Mouse (Mus musculus) splenic B cell, adult 2 months (primary cell): Measurements from ENCODE around the gene Npy4r.

Source experiments
- DNase-seq: peaks from one replicate; pipeline ENCODE4 v3.0.0-alpha.2; 2011; ENCODE audit warnings: low read depth, low spot score
- H3K27me3 ChIP-seq: 2 replicates; pipeline ENCODE4 v1.6.1; 2012; ENCODE audit warnings: mild to moderate bottlenecking, low read length, moderate library complexity, mixed read lengths; ENCODE audit not compliant: control insufficient read depth, poor library complexity, insufficient read depth, severe bottlenecking
- H3K36me3 ChIP-seq: 2 replicates; pipeline ENCODE4 v1.6.1; 2012; ENCODE audit warnings: mild to moderate bottlenecking, low read length, moderate library complexity, mixed read lengths; ENCODE audit not compliant: control insufficient read depth, poor library complexity, insufficient read depth, severe bottlenecking

Npy4r gene

GRCm38 (mm10) chr14:34152342-34152741 is at the start of gene Npy4r:
Gene Npy4r (minus strand): TSS chr14:34152489.
- no peaks in the 10 kb centered on the region for H3K36me3 ChIP-seq
- no peak for DNase-seq
- no peaks in the 10 kb centered on the region for H3K27me3 ChIP-seq

- no peaks in the 10 kb centered on the region for H3K27me3 ChIP-seq
- no peaks in the 10 kb centered on the region for H3K36me3 ChIP-seq
- peak; percentile 5 for DNase-seq
Measured at GRCm38 (mm10) chr14:34201231-34202035, 49.1 kb upstream of the Npy4r start, which contains the start of gene Gprin2. Gene Gprin2 (minus strand): TSS chr14:34201653.

- no peaks in the 10 kb centered on the region for H3K27me3 ChIP-seq
- no peak for DNase-seq
- H3K36me3 ChIP-seq: no peaks in the 10 kb centered on the region
Measured at GRCm38 (mm10) chr14:34200738-34201230, 48.5 kb upstream of the Npy4r start.

GRCm38 (mm10) chr14:34196706-34197105 is 44.4 kb upstream of the Npy4r start:
- no peak for DNase-seq
- no peaks in the 10 kb centered on the region for H3K36me3 ChIP-seq
- H3K27me3 ChIP-seq: no peaks in the 10 kb centered on the region

DNA sequence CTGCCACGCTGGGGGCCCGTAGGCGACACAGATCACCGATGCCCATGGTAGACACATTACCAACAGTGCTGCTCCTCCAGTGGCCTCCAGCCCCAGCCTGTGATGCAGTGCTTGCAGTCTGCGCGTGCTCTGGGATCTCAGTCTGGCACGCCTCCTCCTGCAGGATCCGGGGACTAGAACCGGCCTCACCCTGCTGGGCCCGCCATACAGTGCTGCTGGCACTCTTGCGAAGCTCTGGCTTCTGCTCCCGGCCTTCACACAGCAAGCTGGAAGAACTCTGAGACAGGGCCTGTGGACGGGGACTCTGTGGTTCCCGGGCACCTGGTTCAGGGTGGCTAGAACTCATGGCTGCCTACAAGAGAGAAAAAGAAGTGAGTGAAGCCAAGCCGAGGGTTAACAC is 43.2 kb upstream of the Npy4r start:
- no peaks in the 10 kb centered on the region for H3K36me3 ChIP-seq
- DNase-seq: no peak
- H3K27me3 ChIP-seq: no peaks in the 10 kb centered on the region

GRCm38 (mm10) chr14:34193879-34194278 is 41.6 kb upstream of the Npy4r start:
- H3K27me3 ChIP-seq: no peaks in the 10 kb centered on the region
- H3K36me3 ChIP-seq: no peaks in the 10 kb centered on the region
- no peak for DNase-seq

- Histone ChIP-seq H3K36me3 (no peaks in the 10 kb centered on the region), H3K27me3 (no peaks in the 10 kb centered on the region)
- no peak for DNase-seq
Measured at GRCm38 (mm10) chr14:34190361-34190760, 38.1 kb upstream of the Npy4r start.

GRCm38 (mm10) chr14:34188629-34189028 is 36.3 kb upstream of the Npy4r start:
- H3K36me3 ChIP-seq: no peaks in the 10 kb centered on the region
- peak; percentile 10 for DNase-seq
- H3K27me3 ChIP-seq: no peaks in the 10 kb centered on the region

GRCm38 (mm10) chr14:34183101-34183500 is 30.8 kb upstream of the Npy4r start:
- DNase-seq: no peak
- no peaks in the 10 kb centered on the region for H3K36me3 ChIP-seq

DNA sequence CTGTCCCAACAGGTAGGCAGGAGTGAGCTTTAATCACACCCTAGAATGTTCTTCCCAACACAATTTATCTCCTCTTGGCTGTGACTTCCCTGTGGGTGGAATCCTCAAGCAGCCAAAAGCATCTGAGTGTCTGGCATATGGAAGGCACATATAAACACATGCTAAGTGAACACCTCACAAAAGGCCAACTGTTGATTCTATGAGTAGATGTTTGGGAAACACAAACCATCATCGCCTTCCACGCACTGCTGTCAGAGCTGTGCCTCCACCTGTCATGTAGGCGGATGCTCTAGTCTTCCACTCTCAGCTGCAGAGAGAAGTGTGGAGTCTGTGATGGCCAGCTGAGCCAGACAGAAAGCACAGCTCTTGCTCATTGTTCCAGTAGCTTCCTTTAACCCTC is 27.1 kb upstream of the Npy4r start:
- no peak for DNase-seq
- Histone ChIP-seq H3K27me3 (no peaks in the 10 kb centered on the region), H3K36me3 (no peaks in the 10 kb centered on the region)

More at GRCm38 (mm10) chr14:34183101-34183500, 30.8 kb upstream of the Npy4r start:
- no peaks in the 10 kb centered on the region for H3K27me3 ChIP-seq

GRCm38 (mm10) chr14:34171107-34171506 is 18.8 kb upstream of the Npy4r start:
- no peak for DNase-seq
- no peaks in the 10 kb centered on the region for H3K27me3 ChIP-seq
- no peaks in the 10 kb centered on the region for H3K36me3 ChIP-seq

GRCm38 (mm10) chr14:34155752-34156151 is 3.5 kb upstream of the Npy4r start:
- no peaks in the 10 kb centered on the region for H3K36me3 ChIP-seq
- no peak for DNase-seq

DNA sequence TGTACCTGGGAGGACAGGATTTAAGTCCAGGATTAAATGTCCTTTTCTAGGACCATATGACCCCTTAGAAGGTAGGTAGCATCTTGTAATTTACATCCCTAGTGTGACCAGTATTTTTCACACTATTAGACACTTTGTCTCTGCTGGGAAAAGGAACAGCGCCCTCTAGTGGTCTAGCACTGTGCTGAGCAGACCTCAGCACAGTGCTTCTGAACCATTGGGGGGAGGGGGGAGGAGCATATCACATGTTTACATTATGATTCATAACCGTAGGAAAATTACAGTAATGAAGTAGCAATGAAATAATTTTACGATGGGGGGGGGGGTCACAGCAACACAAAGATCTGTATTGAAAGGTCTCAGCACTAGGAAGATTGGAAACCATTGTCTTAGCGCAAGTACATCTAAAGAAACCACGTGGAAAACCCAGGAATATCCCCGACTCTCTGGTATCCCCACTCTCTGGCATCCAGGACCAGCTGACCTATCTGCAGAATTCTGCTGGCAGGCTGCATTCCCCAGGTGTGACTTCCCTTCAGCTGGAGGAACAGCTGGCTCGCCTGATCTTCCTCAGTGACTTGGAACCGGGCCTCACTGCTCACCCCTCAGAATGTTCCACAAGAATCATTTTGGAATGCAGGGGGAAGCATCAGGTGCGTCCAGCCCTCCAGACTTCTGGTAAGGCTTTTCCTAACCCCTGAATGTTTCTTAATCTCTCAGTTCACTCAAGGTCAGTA is 2.5 kb upstream of the Npy4r start:
- DNase-seq: peak; percentile 36
- H3K36me3 ChIP-seq: no peaks in the 10 kb centered on the region

More at GRCm38 (mm10) chr14:34155752-34156151, 3.5 kb upstream of the Npy4r start:
- H3K27me3 ChIP-seq: no peaks in the 10 kb centered on the region

GRCm38 (mm10) chr14:34142915-34143314 is 9.4 kb downstream of the Npy4r start:
- Histone ChIP-seq H3K27me3 (no peaks in the 10 kb centered on the region), H3K36me3 (no peaks in the 10 kb centered on the region)
- no peak for DNase-seq

More for the DNA sequence above, 2.5 kb upstream of the Npy4r start:
- no peaks in the 10 kb centered on the region for H3K27me3 ChIP-seq

GRCm38 (mm10) chr14:34142316-34142715 is 10.0 kb downstream of the Npy4r start:
- Histone ChIP-seq H3K27me3 (no peaks in the 10 kb centered on the region), H3K36me3 (no peaks in the 10 kb centered on the region)
- no peak for DNase-seq
